Mouse (Mus musculus): ENCODE measurements around the gene Trim3.

The Trim3 gene

DNA sequence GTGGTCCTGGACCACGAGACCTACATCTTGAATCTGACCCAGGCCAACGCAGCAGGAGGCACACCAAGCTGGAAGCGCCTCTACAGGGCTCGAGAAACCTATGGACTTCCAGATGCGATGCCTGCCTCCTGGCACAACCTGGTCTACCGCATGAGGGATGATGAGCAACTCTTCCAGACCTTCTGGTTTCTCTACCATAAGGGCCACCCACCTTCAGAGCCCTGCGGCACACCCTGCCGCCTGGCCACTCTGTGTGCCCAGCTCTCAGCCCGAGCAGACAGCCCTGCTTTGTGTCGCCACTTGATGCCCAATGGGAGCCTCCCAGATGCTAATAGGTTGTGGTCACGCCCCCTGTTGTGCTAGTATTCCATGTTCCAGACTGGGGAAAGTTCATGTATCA is 75.7 kb downstream of the Trim3 start:
- DNase-seq (ENCODE audit: low spot score in 2 of 2) = no peak

DNA sequence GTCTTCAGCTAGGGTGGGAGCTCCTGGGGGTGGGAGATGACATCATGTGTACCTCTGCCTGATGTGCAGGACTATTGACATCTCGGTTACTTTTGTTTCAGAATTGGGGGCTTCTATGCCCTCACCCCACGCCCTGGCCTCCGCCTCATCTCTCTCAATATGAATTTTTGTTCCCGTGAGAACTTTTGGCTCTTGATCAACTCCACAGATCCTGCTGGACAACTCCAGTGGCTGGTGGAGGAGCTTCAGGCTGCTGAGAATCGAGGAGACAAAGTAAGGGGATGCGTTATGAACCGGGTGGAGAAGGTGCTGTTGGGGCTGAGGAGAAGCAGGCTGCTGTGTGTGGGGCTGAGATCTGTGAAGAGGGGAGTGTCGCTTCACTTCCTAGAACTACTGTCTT is 77.0 kb downstream of the Trim3 start:
- DNase-seq (ENCODE audit: low spot score in 2 of 2) = no peak

DNA sequence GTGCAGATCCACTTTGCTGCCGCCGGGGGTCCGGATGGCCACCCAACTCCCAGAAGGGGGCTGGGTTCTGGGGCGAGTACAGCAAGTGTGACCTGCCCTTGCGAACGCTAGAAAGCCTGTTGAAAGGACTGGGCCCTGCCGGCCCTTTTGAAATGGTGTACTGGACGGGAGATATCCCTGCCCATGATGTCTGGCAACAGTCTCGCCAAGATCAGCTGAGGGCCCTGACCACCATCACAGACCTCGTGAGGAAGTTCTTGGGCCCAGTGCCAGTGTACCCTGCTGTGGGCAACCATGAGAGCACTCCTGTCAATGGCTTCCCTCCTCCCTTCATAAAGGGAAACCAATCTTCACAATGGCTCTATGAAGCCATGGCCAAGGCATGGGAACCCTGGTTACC is 77.8 kb downstream of the Trim3 start:
- DNase-seq (ENCODE audit: low spot score in 2 of 2) = no peak
